Mouse (Mus musculus) hindbrain, postnatal 0 days (tissue): ENCODE measurements around the gene Zfand3. TPM values are rescaled to one million over a fixed set of nuclear protein-coding genes. Genes with fewer than 3 reads are reported as not detected.

Source experiments
- ATAC-seq: fragments of 200-750 bp; cut with Nextera tagmentation; 2 replicates; pipeline ENCODE4 v1.8.0; 2017; ENCODE audit warnings: mild to moderate bottlenecking, moderate TSS enrichment, moderate library complexity
- DNase-seq: peaks from one replicate; pipeline ENCODE4 v3.0.0-alpha.2; 2015; ENCODE audit warnings: low spot score
- H3K27ac ChIP-seq: fragments of 300-500 bp; sonication (generic); 2 replicates; pipeline ENCODE4 v1.5.1; 2014; ENCODE audit warnings: mild to moderate bottlenecking
- H3K27me3 ChIP-seq: fragments of 300-500 bp; sonication (generic); 2 replicates; pipeline ENCODE4 v1.6.1; 2014; ENCODE audit warnings: low read length, mixed read lengths; ENCODE audit not compliant: insufficient read depth
- H3K36me3 ChIP-seq: fragments of 300-500 bp; sonication (generic); 2 replicates; pipeline ENCODE4 v1.6.1; 2014; ENCODE audit warnings: low read length, mixed read lengths; ENCODE audit not compliant: insufficient read depth
- H3K4me1 ChIP-seq: fragments of 300-500 bp; sonication (generic); 2 replicates; pipeline ENCODE4 v1.6.1; 2014; ENCODE audit warnings: antibody characterized with exemption, low read length, mixed read lengths; ENCODE audit not compliant: insufficient read depth
- H3K4me2 ChIP-seq: fragments of 300-500 bp; sonication (generic); 2 replicates; pipeline ENCODE4 v1.6.1; 2014; ENCODE audit warnings: low read depth, mild to moderate bottlenecking, low read length, moderate library complexity, mixed read lengths
- H3K4me3 ChIP-seq: fragments of 300-500 bp; sonication (generic); 2 replicates; pipeline ENCODE4 v1.5.1; 2014; ENCODE audit warnings: low read length
- H3K9ac ChIP-seq: fragments of 300-500 bp; sonication (generic); replicated peaks from 2 replicates; pipeline ENCODE4 v1.6.1; 2014; ENCODE audit warnings: mild to moderate bottlenecking, low read length, moderate library complexity, mixed read lengths
- H3K9me3 ChIP-seq: fragments of 300-500 bp; sonication (generic); 2 replicates; pipeline ENCODE4 v1.6.1; 2016; ENCODE audit warnings: low read length, mixed read lengths
- CTCF ChIP-seq: IDR thresholded peaks from 2 replicates; pipeline ENCODE4 v1.5.1; 2016; ENCODE audit warnings: antibody characterized with exemption, control low read depth, low read depth
- WGBS: fragments of 180-500 bp; shearing (Covaris S2); extraction: QIAGEN DNeasy Blood & Tissue Kit; methylation state at CpG from one replicate; pipeline ENCODE4 v1.1.7; 2014; 5-methylcytosine and 5-hydroxymethylcytosine counted together
- polyA plus RNA-seq: library from polyadenylated mRNA; unstranded; fragments of >200 nt; fragmentation: Nextera tagmentation; extraction: Ambion mirVana; gene quantifications from 2 replicates; pipeline ENCODE4 v1.2.1, GENCODE M21; 2015
- total RNA-seq: library from RNA; depleted of rRNA; stranded (reverse); fragments of >200 nt; gene quantifications from 2 replicates; pipeline ENCODE4 v1.2.3, GENCODE M21; 2014

Zfand3 gene
- total and polyA plus RNA-seq, 2 experiments from 2014 or later: 50.6 to 84.5 TPM

DNA sequence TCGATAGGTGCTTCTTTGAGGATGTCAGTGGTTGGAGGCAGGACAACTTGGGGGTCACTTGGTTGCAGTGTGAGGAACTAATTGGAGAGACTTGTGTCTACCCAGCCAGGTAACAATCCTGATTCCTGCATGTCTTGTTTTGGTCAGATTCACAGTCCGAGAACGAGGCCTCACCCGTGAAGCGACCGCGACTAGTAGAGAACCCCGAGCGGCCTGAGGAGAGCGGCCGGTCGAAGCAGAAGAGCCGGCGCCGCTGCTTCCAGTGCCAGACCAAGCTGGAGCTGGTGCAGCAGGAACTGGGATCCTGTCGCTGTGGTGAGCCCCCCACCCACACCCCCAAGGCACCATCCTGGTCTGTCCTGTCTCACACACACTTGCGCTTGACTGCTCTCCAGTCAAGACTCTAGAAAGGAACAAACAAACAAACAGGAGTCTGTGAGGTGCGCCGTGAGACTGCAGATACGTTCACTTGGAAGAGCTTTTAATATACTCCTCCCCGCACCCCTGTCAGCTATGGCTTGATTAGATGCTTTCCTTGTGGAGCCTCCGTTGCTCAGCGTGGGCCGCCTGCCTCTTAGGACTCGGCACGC lies 188.0 kb downstream of the Zfand3 start:
- Histone ChIP-seq H3K9me3 (no peaks in the 10 kb centered on the region), H3K36me3 (no peaks in the 10 kb centered on the region), H3K4me3 (no peak overlapping the region), H3K9ac (no peak overlapping the region), H3K4me2 (no peak overlapping the region), H3K27ac (no peak overlapping the region), H3K4me1 (peaks cover 44% of the 10 kb centered on the region), H3K27me3 (no peaks in the 10 kb centered on the region)
- TF ChIP-seq CTCF: no peak
- no peak for DNase-seq
- ATAC-seq: no peak
- WGBS: 85% methylated on average over 26 of the region's 26 CpGs

DNA sequence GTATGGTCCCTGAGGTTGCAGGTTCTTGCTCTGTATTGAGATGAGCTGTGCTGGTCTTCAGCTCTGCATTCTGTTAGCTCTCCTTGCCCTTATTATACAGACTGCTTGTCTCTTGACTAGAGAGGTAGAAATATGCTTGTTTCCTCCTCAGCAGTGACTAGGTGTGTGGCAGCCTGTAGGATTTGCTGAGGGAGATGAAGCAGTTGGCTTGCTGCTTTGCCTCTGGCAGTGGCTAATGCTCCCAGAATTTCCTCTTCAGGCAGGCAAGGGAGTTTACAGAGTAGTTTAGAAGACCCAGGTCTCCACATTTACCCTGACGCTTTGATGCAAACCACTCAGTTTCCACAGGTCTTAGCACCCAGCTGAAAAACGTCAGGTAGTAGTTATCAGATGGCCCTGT lies 189.1 kb downstream of the Zfand3 start:
- 86% methylated on average over 2 of the region's 2 CpGs for WGBS
- no peak for ATAC-seq
- no peaks in the 10 kb centered on the region for H3K27me3 ChIP-seq
- H3K9ac ChIP-seq: no peak overlapping the region
- H3K4me1 ChIP-seq: peaks cover 38% of the 10 kb centered on the region
- no peaks in the 10 kb centered on the region for H3K36me3 ChIP-seq
- no peak overlapping the region for H3K4me2 ChIP-seq
- no peak overlapping the region for H3K4me3 ChIP-seq
- no peak for DNase-seq
- no peak overlapping the region for H3K27ac ChIP-seq
- TF ChIP-seq CTCF: no peak
- no peaks in the 10 kb centered on the region for H3K9me3 ChIP-seq

DNA sequence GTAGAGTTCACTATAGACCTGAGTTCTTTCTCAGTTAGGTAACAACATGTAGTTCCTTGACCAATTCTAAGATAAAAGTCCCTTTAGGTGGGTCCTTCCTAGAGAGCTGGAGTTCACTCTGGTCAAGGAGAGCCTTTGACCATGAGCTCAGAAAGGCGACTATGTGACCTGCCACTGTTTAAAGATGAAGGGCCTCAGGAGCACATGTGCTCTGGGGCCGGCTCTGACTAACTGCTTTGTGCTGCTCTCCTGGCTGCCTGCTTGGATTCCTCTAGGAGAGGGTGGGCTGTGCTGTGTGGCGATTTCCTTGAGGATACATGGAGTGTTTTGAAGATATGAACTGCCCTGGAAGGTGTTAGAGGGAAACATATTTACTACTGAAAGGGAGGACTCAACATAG lies 189.6 kb downstream of the Zfand3 start:
- Histone ChIP-seq H3K36me3 (no peaks in the 10 kb centered on the region), H3K27ac (no peak overlapping the region), H3K4me3 (no peak overlapping the region), H3K4me1 (peaks cover 37% of the 10 kb centered on the region), H3K27me3 (no peaks in the 10 kb centered on the region), H3K9me3 (no peaks in the 10 kb centered on the region), H3K9ac (no peak overlapping the region), H3K4me2 (no peak overlapping the region)
- TF ChIP-seq CTCF: no peak
- 59% methylated on average over 3 of the region's 3 CpGs for WGBS
- no peak for ATAC-seq
- DNase-seq: no peak

GRCm38 (mm10) chr17:30194629-30195445 lies 190.3 kb downstream of the Zfand3 start:
- ATAC-seq: 0 out of 2 replicates have a peak, but pooled peaks have one; percentile 27

GRCm38 (mm10) chr17:30195591-30196183 lies 191.2 kb downstream of the Zfand3 start:
- TF ChIP-seq CTCF: no peak
- H3K4me1 ChIP-seq: peaks cover 42% of the 10 kb centered on the region

More at GRCm38 (mm10) chr17:30194629-30195445, 190.3 kb downstream of the Zfand3 start:
- no peaks in the 10 kb centered on the region for H3K9me3 ChIP-seq
- no peak overlapping the region for H3K27ac ChIP-seq
- no peak overlapping the region for H3K9ac ChIP-seq
- no peak overlapping the region for H3K4me3 ChIP-seq
- no peaks in the 10 kb centered on the region for H3K27me3 ChIP-seq
- DNase-seq: peak; percentile 58
- no peak overlapping the region for H3K4me2 ChIP-seq
- 39% methylated on average over 11 of the region's 11 CpGs for WGBS
- H3K4me1 ChIP-seq: peaks cover 37% of the 10 kb centered on the region
- H3K36me3 ChIP-seq: no peaks in the 10 kb centered on the region
- peak; percentile 70 for TF ChIP-seq CTCF

GRCm38 (mm10) chr17:30196401-30197279 lies 192.1 kb downstream of the Zfand3 start:
- Histone ChIP-seq H3K9me3 (no peaks in the 10 kb centered on the region), H3K36me3 (no peaks in the 10 kb centered on the region), H3K4me3 (no peak overlapping the region), H3K9ac (no peak overlapping the region), H3K4me1 (peaks cover 37% of the 10 kb centered on the region), H3K4me2 (no peak overlapping the region), H3K27me3 (no peaks in the 10 kb centered on the region), H3K27ac (0 out of 2 replicates have a peak overlapping the region, but pooled peaks have one; percentile 7)
- ATAC-seq (no peak), DNase-seq (peak; percentile 21)
- 50% methylated on average over 17 of the region's 17 CpGs for WGBS
- TF ChIP-seq CTCF: no peak

More at GRCm38 (mm10) chr17:30195591-30196183, 191.2 kb downstream of the Zfand3 start:
- no peak overlapping the region for H3K4me2 ChIP-seq
- H3K36me3 ChIP-seq: no peaks in the 10 kb centered on the region
- no peak overlapping the region for H3K4me3 ChIP-seq
- no peaks in the 10 kb centered on the region for H3K9me3 ChIP-seq
- no peaks in the 10 kb centered on the region for H3K27me3 ChIP-seq
- no peak overlapping the region for H3K9ac ChIP-seq
- DNase-seq (no peak), ATAC-seq (no peak)
- 81% methylated on average over 21 of the region's 21 CpGs for WGBS
- H3K27ac ChIP-seq: no peak overlapping the region
